Mouse (Mus musculus): Measurements from ENCODE around the gene Cdc42se1.

DNA sequence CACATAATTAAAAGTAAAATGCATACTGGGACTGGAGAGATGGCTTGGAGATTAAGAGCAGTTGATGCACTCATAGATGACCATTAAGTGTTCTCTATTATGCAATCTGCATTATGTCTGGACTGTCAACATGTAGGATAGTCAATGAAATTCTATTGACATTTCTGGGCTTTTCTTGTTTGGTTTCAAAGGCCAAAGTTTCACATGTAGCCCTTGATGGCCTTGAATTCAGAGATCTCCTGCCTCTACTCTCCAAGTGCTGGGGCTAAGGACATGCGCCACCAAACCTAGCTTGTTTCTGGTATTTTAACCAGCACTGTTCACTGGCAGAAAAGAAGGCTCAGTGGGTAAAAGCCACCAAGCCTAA lies 14.9 kb upstream of the Cdc42se1 start:
- TF ChIP-seq CTCF (IDR thresholded peaks at IDR 0.05; ENCODE audit: borderline replicate concordance, extremely low read depth, insufficient read depth, insufficient read length) (no peak), POLR2A (IDR thresholded peaks at IDR 0.05; ENCODE audit: borderline replicate concordance, extremely low read depth, insufficient read depth, insufficient read length, poor library complexity, severe bottlenecking) (no peak)

Data from brain, embryonic 14.5 days (tissue).